Mouse (Mus musculus): Measurements from ENCODE around the gene Agbl4. TPM values are rescaled to one million over a fixed set of nuclear protein-coding genes. Genes with fewer than 3 reads are reported as not detected.

Gene Agbl4
- polyA plus RNA-seq, 1 experiment, result 0.21 TPM

GRCm38 (mm10) chr4:111294528-111295241 is 897.2 kb downstream of the Agbl4 start:
- no peak for TF ChIP-seq POLR2A (IDR thresholded peaks at IDR 0.05; ENCODE audit: borderline replicate concordance, extremely low read depth, low read depth, low read length)
- no peak for TF ChIP-seq CTCF (IDR thresholded peaks at IDR 0.05; ENCODE audit: insufficient read depth, low read length)
- DNase-seq, result no peak
- no peaks in the 10 kb centered on the region for H3K4me1 ChIP-seq (ENCODE audit: control insufficient read depth, insufficient read depth, low read length)
- WGBS, result 49% methylated on average over 3 of the region's 3 CpGs
- no peak overlapping the region for H3K4me3 ChIP-seq (replicated peaks; ENCODE audit: extremely low read depth, low read depth, low read length)

GRCm38 (mm10) chr4:111306518-111306917 is 909.1 kb downstream of the Agbl4 start:
- 71% methylated on average over 1 of the region's 1 CpGs for WGBS
- H3K4me3 ChIP-seq (replicated peaks; ENCODE audit: extremely low read depth, low read depth, low read length), result no peak overlapping the region
- no peak for DNase-seq

GRCm38 (mm10) chr4:111307166-111307565 is 909.7 kb downstream of the Agbl4 start:
- H3K4me3 ChIP-seq (replicated peaks; ENCODE audit: extremely low read depth, low read depth, low read length), result no peak overlapping the region
- 60% methylated on average over 7 of the region's 7 CpGs for WGBS
- DNase-seq, result no peak
- no peaks in the 10 kb centered on the region for H3K4me1 ChIP-seq (ENCODE audit: control insufficient read depth, insufficient read depth, low read length)
- TF ChIP-seq CTCF (IDR thresholded peaks at IDR 0.05; ENCODE audit: insufficient read depth, low read length) (no peak), POLR2A (IDR thresholded peaks at IDR 0.05; ENCODE audit: borderline replicate concordance, extremely low read depth, low read depth, low read length) (no peak)

More at GRCm38 (mm10) chr4:111306518-111306917, 909.1 kb downstream of the Agbl4 start:
- TF ChIP-seq POLR2A (IDR thresholded peaks at IDR 0.05; ENCODE audit: borderline replicate concordance, extremely low read depth, low read depth, low read length), result no peak
- TF ChIP-seq CTCF (IDR thresholded peaks at IDR 0.05; ENCODE audit: insufficient read depth, low read length), result no peak
- H3K4me1 ChIP-seq (ENCODE audit: control insufficient read depth, insufficient read depth, low read length), result no peaks in the 10 kb centered on the region

GRCm38 (mm10) chr4:111307633-111308032 is 910.2 kb downstream of the Agbl4 start:
- no peak overlapping the region for H3K4me3 ChIP-seq (replicated peaks; ENCODE audit: extremely low read depth, low read depth, low read length)
- WGBS, result 49% methylated on average over 5 of the region's 5 CpGs
- DNase-seq, result no peak
- TF ChIP-seq POLR2A (IDR thresholded peaks at IDR 0.05; ENCODE audit: borderline replicate concordance, extremely low read depth, low read depth, low read length) (no peak), CTCF (IDR thresholded peaks at IDR 0.05; ENCODE audit: insufficient read depth, low read length) (no peak)
- no peaks in the 10 kb centered on the region for H3K4me1 ChIP-seq (ENCODE audit: control insufficient read depth, insufficient read depth, low read length)

GRCm38 (mm10) chr4:111308572-111309288 is 911.3 kb downstream of the Agbl4 start:
- WGBS, result 70% methylated on average over 3 of the region's 3 CpGs
- Histone ChIP-seq H3K4me1 (ENCODE audit: control insufficient read depth, insufficient read depth, low read length) (no peaks in the 10 kb centered on the region), H3K4me3 (replicated peaks; ENCODE audit: extremely low read depth, low read depth, low read length) (no peak overlapping the region)
- no peak for TF ChIP-seq POLR2A (IDR thresholded peaks at IDR 0.05; ENCODE audit: borderline replicate concordance, extremely low read depth, low read depth, low read length)
- TF ChIP-seq CTCF (IDR thresholded peaks at IDR 0.05; ENCODE audit: insufficient read depth, low read length), result no peak
- DNase-seq, result no peak

- WGBS, result 76% methylated on average over 11 of the region's 11 CpGs
These were observed 929.6 kb downstream of the Agbl4 start for GRCm38 (mm10) chr4:111327094-111327493.

GRCm38 (mm10) chr4:111327760-111328373 is 930.4 kb downstream of the Agbl4 start:
- H3K4me1 ChIP-seq (ENCODE audit: control insufficient read depth, insufficient read depth, low read length), result no peaks in the 10 kb centered on the region
- WGBS, result 49% methylated on average over 11 of the region's 11 CpGs
- no peak overlapping the region for H3K4me3 ChIP-seq (replicated peaks; ENCODE audit: extremely low read depth, low read depth, low read length)
- DNase-seq, result no peak
- no peak for TF ChIP-seq POLR2A (IDR thresholded peaks at IDR 0.05; ENCODE audit: borderline replicate concordance, extremely low read depth, low read depth, low read length)
- TF ChIP-seq CTCF (IDR thresholded peaks at IDR 0.05; ENCODE audit: insufficient read depth, low read length), result peak; percentile 22; the same call in 1 of the 2 replicates

More at GRCm38 (mm10) chr4:111327094-111327493, 929.6 kb downstream of the Agbl4 start:
- Histone ChIP-seq H3K4me3 (replicated peaks; ENCODE audit: extremely low read depth, low read depth, low read length) (no peak overlapping the region), H3K4me1 (ENCODE audit: control insufficient read depth, insufficient read depth, low read length) (no peaks in the 10 kb centered on the region)
- DNase-seq, result no peak
- no peak for TF ChIP-seq POLR2A (IDR thresholded peaks at IDR 0.05; ENCODE audit: borderline replicate concordance, extremely low read depth, low read depth, low read length)
- TF ChIP-seq CTCF (IDR thresholded peaks at IDR 0.05; ENCODE audit: insufficient read depth, low read length), result no peak

- WGBS, result 80% methylated on average over 4 of the region's 4 CpGs
- no peak for DNase-seq
- TF ChIP-seq CTCF (IDR thresholded peaks at IDR 0.05; ENCODE audit: insufficient read depth, low read length) (no peak), POLR2A (IDR thresholded peaks at IDR 0.05; ENCODE audit: borderline replicate concordance, extremely low read depth, low read depth, low read length) (no peak)
- Histone ChIP-seq H3K4me3 (replicated peaks; ENCODE audit: extremely low read depth, low read depth, low read length) (no peak overlapping the region), H3K4me1 (ENCODE audit: control insufficient read depth, insufficient read depth, low read length) (no peaks in the 10 kb centered on the region)
These were observed 932.0 kb downstream of the Agbl4 start for GRCm38 (mm10) chr4:111329501-111329900.

- Histone ChIP-seq H3K4me1 (ENCODE audit: control insufficient read depth, insufficient read depth, low read length) (no peaks in the 10 kb centered on the region), H3K4me3 (replicated peaks; ENCODE audit: extremely low read depth, low read depth, low read length) (no peak overlapping the region)
- TF ChIP-seq POLR2A (IDR thresholded peaks at IDR 0.05; ENCODE audit: borderline replicate concordance, extremely low read depth, low read depth, low read length) (no peak), CTCF (IDR thresholded peaks at IDR 0.05; ENCODE audit: insufficient read depth, low read length) (no peak)
- DNase-seq, result no peak
- WGBS, result 75% methylated on average over 4 of the region's 4 CpGs
These were observed 935.4 kb downstream of the Agbl4 start for GRCm38 (mm10) chr4:111332864-111333263.
